Mouse (Mus musculus) heart, adult 2 months (tissue): ENCODE results near the gene Arpc1b. TPM values are rescaled to one million over a fixed set of nuclear protein-coding genes. Genes with fewer than 3 reads are reported as not detected.
A peak's percentile ranks its signal among the peaks of the same experiment; 100 is the strongest.

ENCODE experiments used
- DNase-seq, 2 experiments: peaks; one replicate each; pipeline ENCODE4 v3.0.0; 2021
- H3K27ac ChIP-seq: fragments of 200-600 bp; 2 replicates; pipeline ENCODE4 v1.8.1; 2022
- H3K27me3 ChIP-seq: fragments of 200-500 bp; 2 replicates; pipeline ENCODE4 v1.6.1; 2012; ENCODE audit warnings: mild to moderate bottlenecking, low read length, inconsistent platforms, mixed read lengths; ENCODE audit not compliant: control insufficient read depth, insufficient read depth
- H3K36me3 ChIP-seq: fragments of 200-500 bp; 2 replicates; pipeline ENCODE4 v1.6.1; 2012; ENCODE audit warnings: low read length, inconsistent platforms; ENCODE audit not compliant: control insufficient read depth, insufficient read depth
- H3K4me1 ChIP-seq: fragments of 200-500 bp; 2 replicates; pipeline ENCODE4 v1.6.1; 2011; ENCODE audit warnings: low read length; ENCODE audit not compliant: control insufficient read depth, insufficient read depth
- H3K4me3 ChIP-seq: fragments of 200-600 bp; 2 replicates; pipeline ENCODE4 v1.8.1; 2022
- H3K79me2 ChIP-seq: fragments of 200-500 bp; replicated peaks from 2 replicates; pipeline ENCODE4 v1.6.1; 2012; ENCODE audit warnings: mild to moderate bottlenecking, inconsistent platforms, low read length, moderate library complexity, mixed read lengths; ENCODE audit not compliant: control insufficient read depth, insufficient read depth
- H3K9ac ChIP-seq: fragments of 200-500 bp; 2 replicates; pipeline ENCODE4 v1.6.1; 2012; ENCODE audit warnings: low read depth, mild to moderate bottlenecking, control low read depth, inconsistent platforms, low read length, mixed read lengths
- CTCF ChIP-seq: fragments of 200-600 bp; IDR thresholded peaks from 2 replicates; pipeline ENCODE4 v1.8.1; 2022; ENCODE audit warnings: antibody characterized with exemption, mild to moderate bottlenecking, moderate library complexity
- EP300 ChIP-seq: fragments of 200-500 bp; IDR thresholded peaks from 2 replicates; pipeline ENCODE4 v1.6.1; 2011; ENCODE audit warnings: low read depth, low read length, control low read depth; ENCODE audit not compliant: insufficient read depth
- POLR2A ChIP-seq: fragments of 200-500 bp; IDR thresholded peaks from 2 replicates; pipeline ENCODE4 v1.6.1; 2011; ENCODE audit warnings: mild to moderate bottlenecking, low read depth, low read length, control low read depth; ENCODE audit not compliant: insufficient read depth
- WGBS: fragments of 180-500 bp; shearing (Covaris S2); methylation state at CpG from one replicate; pipeline ENCODE4 v1.1.7; 2018; 5-methylcytosine and 5-hydroxymethylcytosine counted together
- intact Hi-C: fragments of 180-260 bp; cut with DNase I; formaldehyde crosslinking; loops from one replicate; pipeline ENCODE4 v1.15.1; 2025
- polyA plus RNA-seq: library from polyadenylated mRNA; depleted of rRNA; stranded (reverse); fragments of >200 nt; gene quantifications from 2 replicates; pipeline ENCODE4 v1.2.3, GENCODE M21; 2012; rRNA removed
- total RNA-seq, 2 experiments: library from RNA; stranded (reverse); gene quantifications; 2 replicates each; pipeline ENCODE4 v1.2.3; 2021

The Arpc1b gene
- total and polyA plus RNA-seq, 3 experiments: 60.8 to 137 (median 75.0) TPM

GRCm38 (mm10) chr5:145167306-145167661 lies 53.3 kb downstream of the Arpc1b start:
- Histone ChIP-seq H3K4me1 (peaks cover 7% of the 10 kb centered on the region), H3K27ac (peak overlapping the region; percentile 95), H3K4me3 (peak overlapping the region; percentile 82), H3K79me2 (peaks cover 2% of the 10 kb centered on the region; the same call in 1 of the 2 replicates), H3K36me3 (peaks cover 3% of the 10 kb centered on the region; the same call in 1 of the 2 replicates), H3K9ac (peak overlapping the region; percentile 93), H3K27me3 (no peaks in the 10 kb centered on the region)
- no peak for DNase-seq
- WGBS: under 1% methylated on average over 28 of the region's 28 CpGs
- intact Hi-C loops: loop anchor here (1.0 to 5.0 kb wide), 4 partner anchors 24 to 1855 kb away; partner anchors contain the start of genes Bud31 and Pdap1
- no peak for TF ChIP-seq POLR2A
- TF ChIP-seq EP300: no peak
- no peak for TF ChIP-seq CTCF

- no peaks in the 10 kb centered on the region for H3K79me2 ChIP-seq
- H3K36me3 ChIP-seq: no peaks in the 10 kb centered on the region
- no peak for TF ChIP-seq POLR2A
- TF ChIP-seq CTCF: no peak
- TF ChIP-seq EP300: no peak
- no peaks in the 10 kb centered on the region for H3K27me3 ChIP-seq
- no peak overlapping the region for H3K4me3 ChIP-seq
- intact Hi-C loops: no loop called here
- 77% methylated on average over 18 of the region's 18 CpGs for WGBS
- H3K9ac ChIP-seq: no peak overlapping the region
- no peak for DNase-seq
- H3K4me1 ChIP-seq: no peaks in the 10 kb centered on the region
- H3K27ac ChIP-seq: no peak overlapping the region
These were observed 64.5 kb downstream of the Arpc1b start for GRCm38 (mm10) chr5:145178461-145178980.

Other genes starting within 250 kb of the Arpc1b start
- 10 to 100 TPM; 26.6 to 27.0 TPM for gene Smurf1, start 148.4 kb upstream of the Arpc1b start, total RNA-seq
- gene Smurf1, start 148.4 kb upstream of the Arpc1b start, polyA plus RNA-seq: 23.1 and 26.2 TPM in 2 replicates
- not detected for gene Gm4871, start 81.5 kb upstream of the Arpc1b start, total RNA-seq
- not detected in 2 replicates for gene Gm4871, start 81.5 kb upstream of the Arpc1b start, polyA plus RNA-seq
- gene 1700018F24Rik, start 71.2 kb upstream of the Arpc1b start, total RNA-seq: not detected
- gene 1700018F24Rik, start 71.2 kb upstream of the Arpc1b start, polyA plus RNA-seq: not detected in 2 replicates
- 10 to 100 TPM; 60.4 to 64.4 TPM for gene Arpc1a, start 30.4 kb upstream of the Arpc1b start, total RNA-seq
- 67.8 and 79.9 TPM in 2 replicates for gene Arpc1a, start 30.4 kb upstream of the Arpc1b start, polyA plus RNA-seq
- gene Kpna7, start 30.2 kb upstream of the Arpc1b start, total RNA-seq: not detected
- not detected in 2 replicates for gene Kpna7, start 30.2 kb upstream of the Arpc1b start, polyA plus RNA-seq
- 10 to 100 TPM; 37.8 to 38.5 TPM for gene Pdap1, start 26.0 kb downstream of the Arpc1b start, total RNA-seq
- 16.1 and 19.5 TPM in 2 replicates for gene Pdap1, start 26.0 kb downstream of the Arpc1b start, polyA plus RNA-seq
- gene Bud31, start 26.1 kb downstream of the Arpc1b start, total RNA-seq: 10 to 100 TPM; 56.5 to 66.5 TPM
- gene Bud31, start 26.1 kb downstream of the Arpc1b start, polyA plus RNA-seq: 36.6 and 48.0 TPM in 2 replicates
- 10 to 100 TPM; 24.0 to 27.0 TPM for gene Ptcd1, start 52.9 kb downstream of the Arpc1b start, total RNA-seq
- gene Ptcd1, start 52.9 kb downstream of the Arpc1b start, polyA plus RNA-seq: 13.2 and 16.8 TPM in 2 replicates
- gene Cpsf4, start 53.0 kb downstream of the Arpc1b start, total RNA-seq: 10 to 100 TPM; 10.4 to 12.1 TPM
- 11.0 and 12.5 TPM in 2 replicates for gene Cpsf4, start 53.0 kb downstream of the Arpc1b start, polyA plus RNA-seq
- gene Atp5j2, start 77.8 kb downstream of the Arpc1b start, total RNA-seq: 1,000 to 10,000 TPM in 1 of 2 experiments, 100 to 1,000 TPM in 1; 962 to 1,137 TPM
- gene Atp5j2, start 77.8 kb downstream of the Arpc1b start, polyA plus RNA-seq: 733 and 858 TPM in 2 replicates
- gene Zkscan14, start 87.7 kb downstream of the Arpc1b start, total RNA-seq: 1 to 10 TPM; 6.3 to 6.9 TPM
- 2.5 and 3.3 TPM in 2 replicates for gene Zkscan14, start 87.7 kb downstream of the Arpc1b start, polyA plus RNA-seq
- 10 to 100 TPM in 1 of 2 experiments, 1 to 10 TPM in 1; 9.7 to 10.6 TPM for gene Zkscan5, start 90.3 kb downstream of the Arpc1b start, total RNA-seq
- gene Zkscan5, start 90.3 kb downstream of the Arpc1b start, polyA plus RNA-seq: 3.9 and 6.4 TPM in 2 replicates
- gene Zfp655, start 117.5 kb downstream of the Arpc1b start, total RNA-seq: 10 to 100 TPM; 25.2 to 30.7 TPM
- gene Zfp655, start 117.5 kb downstream of the Arpc1b start, polyA plus RNA-seq: 24.0 and 40.8 TPM in 2 replicates
- 1 to 10 TPM; 7.6 to 8.9 TPM for gene Zscan25, start 166.3 kb downstream of the Arpc1b start, total RNA-seq
- gene Zscan25, start 166.3 kb downstream of the Arpc1b start, polyA plus RNA-seq: 6.9 and 9.0 TPM in 2 replicates
- not detected for gene Cyp3a57, start 231.1 kb downstream of the Arpc1b start, total RNA-seq
- gene Cyp3a57, start 231.1 kb downstream of the Arpc1b start, polyA plus RNA-seq: not detected in 2 replicates